Mouse (Mus musculus) spleen, adult 18-20 months (tissue): ENCODE data around the gene Fcrl5.

Experiments
- DNase-seq, 2 experiments: peaks; one replicate each; pipeline ENCODE4 v3.0.0; 2022; ENCODE audit warnings: mixed read lengths in 2 of 2

The Fcrl5 gene

GRCm38 (mm10) chr3:87500088-87501055 is 64.8 kb downstream of the Fcrl5 start:
- DNase-seq = peak; percentile 59 to 63

- no peak for DNase-seq
Measured at GRCm38 (mm10) chr3:87501151-87501550, 65.6 kb downstream of the Fcrl5 start.

- no peak for DNase-seq
Measured at GRCm38 (mm10) chr3:87502771-87503170, 67.2 kb downstream of the Fcrl5 start.

- no peak for DNase-seq
Measured at GRCm38 (mm10) chr3:87504330-87504729, 68.8 kb downstream of the Fcrl5 start.

GRCm38 (mm10) chr3:87504749-87505425 is 69.3 kb downstream of the Fcrl5 start:
- DNase-seq = no peak

- DNase-seq = peak; percentile 57
Measured at GRCm38 (mm10) chr3:87506456-87507416, 71.2 kb downstream of the Fcrl5 start.

GRCm38 (mm10) chr3:87508205-87508901 is 72.8 kb downstream of the Fcrl5 start:
- peak; percentile 72 to 89 for DNase-seq

GRCm38 (mm10) chr3:87509061-87509460 is 73.5 kb downstream of the Fcrl5 start:
- DNase-seq = no peak

- no peak for DNase-seq
Measured at GRCm38 (mm10) chr3:87510832-87511231, 75.3 kb downstream of the Fcrl5 start.

GRCm38 (mm10) chr3:87511971-87512765 is 76.6 kb downstream of the Fcrl5 start:
- no peak for DNase-seq

GRCm38 (mm10) chr3:87515567-87516081 is 80.1 kb downstream of the Fcrl5 start:
- no peak for DNase-seq

GRCm38 (mm10) chr3:87518425-87518824 is 82.9 kb downstream of the Fcrl5 start:
- DNase-seq = no peak

GRCm38 (mm10) chr3:87521126-87521525 is 85.6 kb downstream of the Fcrl5 start:
- DNase-seq = no peak

- no peak for DNase-seq
Measured at GRCm38 (mm10) chr3:87521833-87522232, 86.3 kb downstream of the Fcrl5 start.

- DNase-seq = no peak
Measured at GRCm38 (mm10) chr3:87523701-87524100, 88.1 kb downstream of the Fcrl5 start.

GRCm38 (mm10) chr3:87525043-87525836 is 89.7 kb downstream of the Fcrl5 start, which contains the start of gene Etv3:
Gene Etv3, plus strand, starts transcription at chr3:87525407.
- peak; percentile 86 for DNase-seq

- peak in 1 of 2 experiments; percentile 32 for DNase-seq
Measured at GRCm38 (mm10) chr3:87525837-87526570, 90.4 kb downstream of the Fcrl5 start.

GRCm38 (mm10) chr3:87527139-87527538 is 91.6 kb downstream of the Fcrl5 start:
- no peak for DNase-seq

- DNase-seq = no peak
Measured at GRCm38 (mm10) chr3:87528021-87528420, 92.4 kb downstream of the Fcrl5 start.
